Mouse (Mus musculus) stomach, embryonic 14.5 days (tissue): ENCODE data around the gene Phf23. TPM values are rescaled to one million over a fixed set of nuclear protein-coding genes. Genes with fewer than 3 reads are reported as not detected.
"Not testable (repeated sequence)": the region's sequence is repeated elsewhere in the genome, so short reads cannot be mapped to it uniquely, and the experiment has no call there.

Experiments used
- ATAC-seq: fragments of 200-750 bp; cut with Nextera tagmentation; 2 replicates; pipeline ENCODE4 v1.8.0; 2017; ENCODE audit warnings: low read depth, moderate TSS enrichment; ENCODE audit not compliant: insufficient number of reproducible peaks, insufficient read depth, low FRiP score
- H3K27ac ChIP-seq: fragments of 300-500 bp; sonication (generic); 2 replicates; pipeline ENCODE4 v1.5.1; 2014; ENCODE audit warnings: mild to moderate bottlenecking, low read length, moderate library complexity, mixed read lengths
- H3K27me3 ChIP-seq: fragments of 300-500 bp; sonication (generic); 2 replicates; pipeline ENCODE4 v1.6.1; 2014; ENCODE audit warnings: low read length, control low read depth, mixed read lengths; ENCODE audit not compliant: control insufficient read depth, insufficient read depth
- H3K36me3 ChIP-seq: fragments of 300-500 bp; sonication (generic); 2 replicates; pipeline ENCODE4 v1.6.1; 2014; ENCODE audit warnings: mild to moderate bottlenecking, control low read depth, low read length, moderate library complexity, mixed read lengths; ENCODE audit not compliant: control insufficient read depth, insufficient read depth
- H3K4me1 ChIP-seq: fragments of 300-500 bp; sonication (generic); 2 replicates; pipeline ENCODE4 v1.6.1; 2014; ENCODE audit warnings: low read length, control low read depth, mixed read lengths; ENCODE audit not compliant: control insufficient read depth, insufficient read depth
- H3K4me2 ChIP-seq: fragments of 300-500 bp; sonication (generic); replicated peaks from 2 replicates; pipeline ENCODE4 v1.6.1; 2014; ENCODE audit warnings: low read depth, low read length, control low read depth
- H3K4me3 ChIP-seq: fragments of 300-500 bp; sonication (generic); 2 replicates; pipeline ENCODE4 v1.5.1; 2014; ENCODE audit warnings: low read depth, low read length, control low read depth
- H3K9ac ChIP-seq: fragments of 300-500 bp; sonication (generic); replicated peaks from 2 replicates; pipeline ENCODE4 v1.6.1; 2014; ENCODE audit warnings: low read depth, mild to moderate bottlenecking, control low read depth, low read length, moderate library complexity, mixed read lengths
- H3K9me3 ChIP-seq: fragments of 300-500 bp; sonication (generic); 2 replicates; pipeline ENCODE4 v1.6.1; 2016; ENCODE audit warnings: low read depth, low read length, control low read depth; ENCODE audit not compliant: control insufficient read depth
- WGBS: fragments of 180-500 bp; shearing (Covaris S2); extraction: QIAGEN DNeasy Blood & Tissue Kit; methylation state at CpG from one replicate; pipeline ENCODE4 v1.1.7; 2014; 5-methylcytosine and 5-hydroxymethylcytosine counted together
- polyA plus RNA-seq: library from polyadenylated mRNA; unstranded; fragments of >200 nt; fragmentation: Nextera tagmentation; extraction: Ambion mirVana; gene quantifications from 2 replicates; pipeline ENCODE4 v1.2.1, GENCODE M21; 2014

Gene Phf23
- polyA plus RNA-seq, 1 experiment from 2014 or later, result 47.9 TPM

DNA sequence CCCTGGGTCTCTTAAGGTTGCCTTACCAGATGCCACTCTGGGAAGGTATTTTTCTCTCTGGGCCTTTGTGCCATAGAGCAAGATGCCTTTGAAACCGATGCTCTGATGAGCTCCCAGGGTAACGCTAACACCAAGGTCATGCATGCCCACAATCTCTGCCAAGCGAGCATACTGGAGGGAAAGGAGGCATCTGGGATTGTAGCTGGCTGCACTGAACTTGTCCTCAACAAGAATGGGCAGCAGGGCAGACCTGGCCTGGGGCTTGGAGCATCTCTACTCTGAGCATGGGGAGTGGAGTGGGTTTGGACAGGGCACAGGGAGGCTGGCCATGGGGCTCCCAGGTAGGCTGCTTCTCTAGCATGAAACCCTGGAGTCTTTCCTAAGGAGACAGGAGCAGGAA lies 17.8 kb downstream of the Phf23 start:
- Histone ChIP-seq H3K9me3 (no peaks in the 10 kb centered on the region), H3K4me2 (no peak overlapping the region), H3K27me3 (no peaks in the 10 kb centered on the region), H3K9ac (no peak overlapping the region), H3K4me3 (no peak overlapping the region), H3K4me1 (peaks cover 18% of the 10 kb centered on the region), H3K27ac (no peak overlapping the region), H3K36me3 (peaks cover 44% of the 10 kb centered on the region)
- 83% methylated on average over 3 of the region's 3 CpGs for WGBS
- ATAC-seq, result no peak

DNA sequence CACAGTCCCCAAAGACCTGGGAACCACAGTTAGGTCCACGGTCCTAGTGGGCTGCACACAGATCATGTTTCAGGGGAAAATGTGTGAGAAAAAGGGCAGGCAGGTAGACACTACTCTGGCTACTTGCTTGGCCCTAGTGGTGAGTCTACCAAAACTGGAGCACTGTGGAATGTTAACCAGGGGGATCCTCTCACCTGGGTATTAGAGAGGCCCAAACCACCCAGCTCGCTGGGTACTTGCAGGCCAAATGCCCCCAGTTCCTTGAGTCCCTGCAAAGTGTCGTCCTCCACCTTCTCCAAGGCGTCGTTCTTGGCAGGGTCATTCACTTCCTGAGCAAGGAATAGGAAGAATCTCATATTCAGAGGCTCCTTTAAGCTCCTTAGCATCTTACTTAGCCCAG lies 18.5 kb downstream of the Phf23 start:
- 0 out of 2 replicates have a peak overlapping the region, but pooled peaks have one; percentile 54 for H3K4me2 ChIP-seq
- no peak overlapping the region for H3K4me3 ChIP-seq
- H3K36me3 ChIP-seq, result peaks cover 38% of the 10 kb centered on the region
- H3K27ac ChIP-seq, result no peak overlapping the region
- H3K4me1 ChIP-seq, result peaks cover 19% of the 10 kb centered on the region
- no peak overlapping the region for H3K9ac ChIP-seq
- no peak for ATAC-seq
- H3K27me3 ChIP-seq, result no peaks in the 10 kb centered on the region
- no peaks in the 10 kb centered on the region for H3K9me3 ChIP-seq
- 60% methylated on average over 5 of the region's 5 CpGs for WGBS

DNA sequence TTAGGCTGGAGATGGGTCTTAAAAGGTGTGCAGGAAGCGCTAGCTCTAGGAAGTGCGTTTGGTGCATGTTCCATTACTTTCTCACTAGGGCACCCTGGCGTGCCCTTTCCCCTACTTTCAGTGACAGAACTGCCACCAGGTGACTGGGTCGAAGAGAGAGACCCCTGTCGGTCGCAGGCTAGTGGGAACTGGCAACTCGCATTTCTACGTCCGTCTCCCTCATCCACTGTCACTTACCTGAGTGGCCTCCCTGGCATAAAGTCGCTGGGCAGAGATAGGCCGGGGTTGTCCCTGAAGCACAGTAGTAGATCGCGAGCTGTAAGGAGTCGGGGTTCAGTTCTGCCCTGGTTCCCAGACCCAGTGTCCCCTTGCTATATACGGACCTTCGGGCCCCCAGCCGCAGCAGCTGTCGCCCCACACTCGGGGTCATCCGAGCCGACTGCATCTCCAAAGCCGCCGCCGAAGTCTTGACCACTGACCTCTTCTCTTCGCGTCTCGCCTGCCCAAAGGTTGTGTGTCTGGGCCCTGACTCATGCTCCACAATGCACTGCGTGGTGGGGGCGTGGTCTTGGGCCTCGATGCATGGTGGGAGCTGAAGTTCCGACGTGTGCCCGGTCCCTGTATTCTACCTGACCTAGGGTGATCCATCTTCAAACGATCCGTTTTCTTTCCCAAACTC lies 19.4 kb downstream of the Phf23 start, which contains the start of gene Acadvl:
Gene Acadvl, minus strand, starts transcription at position 532 of the 679 bp plus-strand sequence.
- Histone ChIP-seq H3K9ac (peak within 1 kb of the TSS; percentile 60), H3K4me1 (peaks cover 28% of the 10 kb centered on the region), H3K4me3 (peak within 1 kb of the TSS; percentile 47), H3K27me3 (no peaks in the 10 kb centered on the region), H3K9me3 (no peaks in the 10 kb centered on the region), H3K4me2 (peak within 1 kb of the TSS; percentile 54), H3K27ac (peak within 1 kb of the TSS; percentile 34; the same call in 1 of the 2 replicates), H3K36me3 (peaks cover 28% of the 10 kb centered on the region)
- WGBS, result under 1% methylated on average over 35 of the region's 35 CpGs
- peak; percentile 82 for ATAC-seq

DNA sequence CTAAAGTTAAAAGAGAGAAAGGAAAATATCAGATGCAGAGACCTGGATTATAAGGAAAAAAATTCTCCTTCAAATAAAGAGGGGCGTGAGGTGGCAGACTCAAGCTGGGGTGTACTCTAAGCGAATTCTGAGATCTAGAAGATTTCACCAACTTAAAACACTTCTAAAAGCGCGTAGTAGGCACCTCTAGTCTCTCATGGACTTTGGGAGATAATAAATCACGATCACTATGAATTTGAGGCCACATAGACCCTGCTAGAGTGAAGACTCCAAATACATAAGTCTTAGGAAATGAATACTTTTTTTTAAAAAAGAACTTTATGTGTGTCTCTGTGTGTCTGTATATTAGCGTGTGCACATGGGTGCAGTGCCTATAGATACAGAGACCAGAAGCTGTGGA lies 20.1 kb downstream of the Phf23 start:
- Histone ChIP-seq H3K36me3 (peaks cover 21% of the 10 kb centered on the region), H3K27me3 (no peaks in the 10 kb centered on the region), H3K4me2 (peak overlapping the region; percentile 54; the same call in 1 of the 2 replicates), H3K9ac (no peak overlapping the region), H3K27ac (no peak overlapping the region), H3K9me3 (no peaks in the 10 kb centered on the region), H3K4me3 (no peak overlapping the region), H3K4me1 (peaks cover 35% of the 10 kb centered on the region)
- no peak for ATAC-seq
- WGBS, result 70% methylated on average over 6 of the region's 6 CpGs

DNA sequence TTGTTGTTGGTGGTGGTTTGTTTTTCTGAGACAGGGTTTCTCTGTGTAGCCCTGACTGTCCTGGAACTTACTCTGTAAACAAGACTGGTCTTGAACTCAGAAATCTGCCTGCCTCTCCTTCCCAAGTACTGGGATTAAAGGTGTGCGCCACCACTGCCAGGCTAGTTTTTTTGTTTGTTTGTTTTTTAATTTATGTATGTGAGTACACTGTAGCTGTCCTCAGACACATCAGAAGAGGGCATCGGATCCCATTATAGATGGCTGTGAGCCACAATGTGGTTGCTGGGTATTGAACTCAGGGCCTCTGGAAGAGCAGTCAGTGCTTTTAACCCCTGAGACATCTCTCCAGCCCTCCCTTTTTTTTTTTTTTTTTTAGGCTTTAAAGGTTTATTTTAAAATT lies 20.6 kb downstream of the Phf23 start:
- not testable (repeated sequence) for H3K27me3 ChIP-seq, ATAC-seq, H3K27ac ChIP-seq, H3K4me2 ChIP-seq, H3K4me3 ChIP-seq, H3K9me3 ChIP-seq, H3K9ac ChIP-seq
- Histone ChIP-seq H3K36me3 (peaks cover 17% of the 10 kb centered on the region), H3K4me1 (peaks cover 37% of the 10 kb centered on the region)
- 79% methylated on average over 2 of the region's 2 CpGs for WGBS

DNA sequence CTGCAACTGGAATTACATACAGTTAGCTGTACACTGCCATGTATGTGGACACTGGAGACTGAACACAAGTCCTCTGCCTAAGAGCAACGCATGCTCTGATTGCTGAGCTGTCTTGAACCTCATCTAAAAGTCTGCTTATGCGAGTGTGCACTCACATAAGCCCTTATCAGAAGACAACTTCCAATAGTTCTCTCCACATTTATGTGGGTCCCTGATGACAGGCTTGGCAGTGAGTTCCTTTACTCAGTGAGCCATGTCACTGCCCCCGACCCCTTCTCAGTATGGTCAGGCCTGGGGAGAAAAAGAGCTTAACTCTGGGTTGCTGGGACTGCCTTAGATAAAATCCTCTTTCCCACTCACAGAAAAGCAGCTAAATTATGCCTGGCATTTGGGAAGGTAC lies 21.1 kb downstream of the Phf23 start, which contains the start of gene Dlg4:
Gene Dlg4, plus strand, starts transcription at position 274 of the 400 bp plus-strand sequence.
- Histone ChIP-seq H3K27me3 (no peaks in the 10 kb centered on the region), H3K4me3 (peak within 1 kb of the TSS; percentile 62; the same call in 1 of the 2 replicates), H3K9ac (no peak within 1 kb of the TSS), H3K36me3 (peaks cover 13% of the 10 kb centered on the region), H3K4me1 (peaks cover 37% of the 10 kb centered on the region), H3K27ac (peak within 1 kb of the TSS; percentile 89), H3K4me2 (peak within 1 kb of the TSS; percentile 86), H3K9me3 (no peaks in the 10 kb centered on the region)
- WGBS, result 65% methylated on average over 3 of the region's 3 CpGs
- ATAC-seq, result no peak

DNA sequence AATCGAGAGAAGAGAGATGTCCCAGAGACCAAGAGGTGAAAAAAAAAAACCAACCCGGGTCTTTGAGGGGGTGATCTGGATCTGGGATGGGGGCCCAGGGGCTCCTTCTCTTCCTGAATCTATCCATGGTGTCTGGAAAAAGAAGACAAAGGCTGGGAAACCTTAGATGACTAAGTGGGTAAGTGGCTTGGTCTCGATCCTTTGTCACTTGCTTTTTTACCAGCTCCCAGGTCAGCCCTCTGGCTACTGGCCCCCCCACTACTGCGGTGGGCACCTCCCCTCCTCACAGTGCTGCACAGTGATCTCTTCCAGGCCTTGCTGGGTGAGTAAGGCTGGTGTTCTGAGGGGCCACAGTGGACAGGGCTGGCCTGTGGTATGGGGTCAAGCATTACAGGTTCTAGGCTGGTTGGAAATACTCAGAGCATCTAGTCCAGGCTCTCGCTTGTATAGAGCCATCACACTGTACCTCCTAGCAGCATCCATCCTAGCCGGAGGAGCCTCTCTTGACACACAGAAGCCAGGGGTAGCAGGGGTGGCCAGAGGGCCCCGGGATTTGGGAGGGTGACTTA lies 21.7 kb downstream of the Phf23 start:
- no peak overlapping the region for H3K9ac ChIP-seq
- WGBS, result 34% methylated on average over 7 of the region's 7 CpGs
- H3K4me2 ChIP-seq, result peak overlapping the region; percentile 86; the same call in 1 of the 2 replicates
- no peak for ATAC-seq
- H3K27me3 ChIP-seq, result no peaks in the 10 kb centered on the region
- no peak overlapping the region for H3K4me3 ChIP-seq
- H3K4me1 ChIP-seq, result peaks cover 37% of the 10 kb centered on the region
- no peaks in the 10 kb centered on the region for H3K9me3 ChIP-seq
- peaks cover 6% of the 10 kb centered on the region for H3K36me3 ChIP-seq
- no peak overlapping the region for H3K27ac ChIP-seq

DNA sequence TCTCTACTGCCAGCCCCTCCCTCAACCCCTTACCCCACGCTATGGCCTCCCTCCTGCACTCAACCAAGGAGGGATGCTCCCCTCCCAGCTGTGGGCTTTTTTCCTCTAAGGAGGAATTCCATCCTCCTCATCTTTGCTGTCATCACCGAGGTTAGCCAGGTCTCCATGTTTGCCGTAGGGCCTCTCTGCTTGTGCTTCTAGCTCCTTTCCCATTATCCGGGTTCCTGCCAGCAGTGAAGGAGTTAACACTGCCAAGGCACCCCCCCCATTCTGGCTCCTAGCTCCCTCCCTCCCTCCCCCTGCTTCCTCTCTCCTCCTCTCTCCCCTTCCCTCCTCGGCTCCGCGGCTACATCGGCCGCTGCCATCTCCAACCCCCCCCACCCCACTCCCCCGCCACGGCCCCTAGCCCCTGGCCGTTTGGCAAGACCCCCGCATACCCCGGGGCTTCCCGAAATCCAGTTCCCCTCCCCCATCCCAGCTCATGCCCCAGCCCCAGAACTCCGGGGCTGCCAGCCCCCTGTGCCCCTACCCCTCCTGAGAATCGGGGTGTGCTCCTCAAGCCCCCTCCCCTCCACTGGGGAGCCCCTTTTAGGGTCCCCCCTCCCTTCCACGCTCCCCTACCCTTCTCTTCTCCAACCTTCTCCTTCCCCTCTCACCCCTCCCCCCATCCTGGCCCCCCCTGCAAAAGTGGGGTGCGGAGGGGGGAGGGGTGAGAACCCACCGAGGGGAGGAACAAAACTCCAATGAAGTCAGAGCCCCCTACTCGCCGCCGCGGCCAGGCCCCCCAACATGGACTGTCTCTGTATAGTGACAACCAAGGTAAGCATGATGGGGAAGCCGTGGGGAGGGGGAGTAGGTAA lies 22.8 kb downstream of the Phf23 start:
- H3K4me2 ChIP-seq, result peak overlapping the region; percentile 86
- H3K9me3 ChIP-seq, result no peaks in the 10 kb centered on the region
- no peaks in the 10 kb centered on the region for H3K36me3 ChIP-seq
- peak overlapping the region; percentile 62 for H3K4me3 ChIP-seq
- under 1% methylated on average over 21 of the region's 25 CpGs for WGBS
- H3K27me3 ChIP-seq, result no peaks in the 10 kb centered on the region
- no peak for ATAC-seq
- H3K4me1 ChIP-seq, result peaks cover 41% of the 10 kb centered on the region
- peak overlapping the region; percentile 89 for H3K27ac ChIP-seq
- H3K9ac ChIP-seq, result peak overlapping the region; percentile 67
